Mouse (Mus musculus) layer of hippocampus, postnatal 14 days (tissue): ENCODE results near the gene Elovl2. TPM values are rescaled to one million over a fixed set of nuclear protein-coding genes. Genes with fewer than 3 reads are reported as not detected.
A peak's percentile ranks its signal among the peaks of the same experiment; 100 is the strongest.
"Not testable (repeated sequence)": the region's sequence is repeated elsewhere in the genome, so short reads cannot be mapped to it uniquely, and the experiment has no call there.

Experiments used
- DNase-seq, 2 experiments: peaks; one replicate each; pipeline ENCODE4 v3.0.0; 2021 to 2022; ENCODE audit warnings: low spot score in 2 of 2, mixed read lengths in 1 of 2
- total RNA-seq, 2 experiments: library from RNA; stranded (reverse); gene quantifications; 2 replicates each; pipeline ENCODE4 v1.2.3; 2021

The Elovl2 gene
- total RNA-seq, 2 experiments from 2014 or later = 34.6 to 38.0 TPM

DNA sequence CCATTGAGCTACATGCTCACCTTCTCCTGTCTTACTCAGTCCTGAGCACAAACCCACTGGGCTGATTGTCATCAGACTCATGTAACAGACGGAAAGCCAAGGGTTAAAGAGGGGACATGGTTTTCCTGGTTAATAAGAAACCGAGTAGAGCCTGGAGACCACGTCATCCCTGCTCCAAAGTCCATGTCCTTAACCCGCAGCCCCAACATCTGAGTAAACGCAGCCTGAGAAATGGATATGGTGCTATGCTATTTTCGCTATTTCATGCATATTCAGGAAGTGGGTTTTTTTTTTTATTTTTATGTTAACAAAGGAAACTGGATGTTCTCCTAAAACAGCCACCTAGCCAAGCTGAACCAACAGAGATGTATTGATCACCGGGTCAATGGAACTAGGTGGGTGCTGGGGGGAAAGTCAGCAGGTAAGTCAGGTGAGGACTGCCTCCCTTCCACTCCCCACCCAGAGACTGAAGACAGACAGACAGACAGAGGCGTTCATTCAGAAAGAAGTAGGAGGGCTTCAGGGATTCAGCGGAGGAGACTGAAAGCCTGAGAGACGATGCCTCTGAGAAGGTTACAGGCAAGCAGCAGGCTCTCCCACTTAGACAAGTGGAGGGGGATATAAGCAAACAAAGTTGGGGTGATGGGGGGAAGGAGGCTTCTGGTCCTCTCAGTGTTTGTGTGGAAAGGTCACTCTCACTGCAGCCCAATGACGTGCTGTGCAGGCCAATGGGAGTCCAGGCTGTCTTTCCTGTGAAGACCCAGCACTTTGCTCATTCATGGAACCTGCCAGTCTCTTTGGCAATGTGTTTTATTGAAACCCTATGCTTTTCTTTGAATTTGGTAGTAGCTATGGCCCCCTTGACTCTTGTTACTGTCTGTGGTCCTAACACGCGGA is 15.9 kb upstream of the Elovl2 start:
- DNase-seq = no peak

DNA sequence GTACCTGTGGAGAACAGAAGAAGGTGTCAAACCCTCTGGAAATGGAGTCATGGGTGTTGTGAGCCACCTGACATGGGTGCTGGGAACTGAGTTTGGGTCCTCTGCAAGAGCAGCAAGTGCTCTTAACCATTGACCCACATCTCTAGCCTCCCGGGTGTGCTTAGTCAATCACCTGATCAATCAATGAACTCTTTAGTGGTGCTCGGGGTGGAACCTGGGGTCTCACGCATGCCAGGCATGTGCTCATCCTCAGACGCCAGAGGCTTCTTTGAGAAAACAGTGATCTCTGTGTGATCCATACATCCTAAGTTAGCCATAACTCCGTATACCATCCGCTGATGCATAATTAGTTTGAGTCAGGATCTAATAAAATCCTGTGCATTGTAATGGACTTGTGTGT is 15.0 kb upstream of the Elovl2 start:
- DNase-seq = no peak

DNA sequence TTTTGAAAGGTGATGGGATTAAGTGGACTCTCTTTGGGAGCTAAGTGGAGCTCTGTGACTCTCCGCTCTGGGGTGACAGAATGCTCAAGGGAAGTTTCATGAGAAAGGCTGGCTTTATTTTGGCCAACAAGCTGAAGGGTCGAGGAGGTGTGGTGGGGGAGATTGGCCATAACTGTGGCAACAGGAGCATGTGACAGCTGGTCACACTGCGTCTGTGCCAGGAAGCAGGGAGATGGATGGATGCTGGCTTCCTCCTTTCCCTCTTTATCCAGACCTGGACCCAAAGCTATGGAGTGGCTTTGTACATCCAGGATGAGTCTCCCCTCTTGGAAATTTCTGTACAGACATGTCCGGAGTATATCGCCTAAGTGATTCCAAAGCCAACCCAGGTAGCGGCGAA is 13.0 kb upstream of the Elovl2 start:
- no peak for DNase-seq

DNA sequence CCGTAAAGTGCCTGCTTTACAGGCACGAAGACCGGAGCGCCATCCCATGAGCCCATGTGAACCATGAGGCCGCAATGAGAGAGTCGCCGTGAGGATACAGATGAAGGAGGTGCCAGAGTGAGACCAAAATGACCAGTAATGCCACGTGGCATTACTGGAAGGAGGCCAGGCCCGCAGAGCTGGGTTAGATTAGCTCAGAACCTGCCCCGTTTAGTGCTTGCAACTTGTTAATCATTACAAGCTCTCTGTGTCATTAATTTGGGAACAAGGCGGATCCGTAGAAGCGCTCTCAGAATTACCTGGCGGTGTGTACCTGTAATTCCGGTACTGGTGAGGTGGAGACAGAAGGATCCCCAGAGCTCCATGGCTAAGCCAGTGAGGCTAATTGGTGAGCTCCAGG is 12.0 kb upstream of the Elovl2 start:
- DNase-seq = no peak

DNA sequence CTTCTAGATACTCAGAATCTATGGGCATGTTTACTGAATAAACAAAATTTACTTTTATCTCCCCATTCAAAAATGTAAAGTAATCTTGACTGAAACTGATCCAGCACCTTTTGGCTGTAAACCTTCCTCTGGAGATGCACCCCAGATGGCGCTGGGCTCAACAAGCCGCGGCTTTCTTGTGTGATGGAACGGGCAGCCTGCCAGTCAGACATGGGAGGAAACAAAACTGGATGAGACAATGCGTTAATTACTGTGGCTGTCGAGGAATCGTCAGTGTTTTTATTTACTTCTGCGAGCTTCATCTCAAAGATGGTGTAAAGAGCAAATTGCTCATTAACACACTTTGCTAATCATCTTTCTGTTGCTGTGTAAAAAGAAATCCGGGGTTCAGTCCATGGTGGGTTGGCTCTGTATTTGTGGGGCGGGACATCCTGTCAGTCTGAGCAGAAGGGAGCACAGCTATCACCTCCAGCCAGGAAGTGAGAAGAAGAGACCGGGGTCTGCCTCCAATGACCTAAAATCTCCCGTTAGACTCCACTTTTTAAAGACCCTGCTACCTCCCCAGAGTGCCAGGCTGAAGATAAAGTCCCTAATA is 11.3 kb upstream of the Elovl2 start:
- DNase-seq = peak in 1 of 2 experiments; percentile 49

DNA sequence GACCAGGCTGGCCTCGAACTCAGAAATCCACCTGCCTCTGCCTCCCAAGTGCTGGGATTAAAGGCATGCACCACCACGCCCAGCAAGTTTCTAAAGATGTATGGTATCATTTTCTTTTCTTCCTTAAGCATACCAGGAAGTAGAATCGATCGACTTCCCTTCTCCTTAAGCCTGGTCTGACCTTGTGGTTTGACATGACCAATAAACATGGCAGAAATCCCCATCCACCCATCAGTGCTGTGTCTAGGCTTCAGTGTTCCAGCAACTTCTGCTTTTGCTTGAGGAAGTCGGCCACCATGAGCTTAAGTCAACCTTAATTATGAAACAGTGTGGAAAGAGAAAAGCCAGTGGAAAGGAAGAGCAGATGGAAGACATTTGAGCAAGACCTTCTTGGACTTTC is 10.1 kb upstream of the Elovl2 start:
- DNase-seq = no peak

DNA sequence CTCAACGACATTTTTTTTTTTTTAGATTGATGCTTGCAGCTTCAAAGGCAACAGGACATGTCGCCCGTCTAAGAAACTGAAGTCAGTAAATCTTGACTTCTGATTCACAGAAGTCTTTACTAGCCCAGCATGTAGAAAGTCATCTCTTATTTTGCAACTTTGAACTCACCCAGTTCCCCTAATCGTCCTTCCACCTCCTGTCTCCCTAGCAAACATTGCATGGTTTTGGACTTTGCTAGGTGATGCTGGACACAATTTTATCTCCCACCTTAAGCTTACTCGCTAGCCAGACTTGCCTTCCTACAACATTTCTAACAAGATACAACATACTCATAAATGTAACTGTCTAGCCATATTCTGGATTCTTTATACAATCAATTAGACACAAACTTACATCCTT is 7.9 kb upstream of the Elovl2 start:
- no peak for DNase-seq

DNA sequence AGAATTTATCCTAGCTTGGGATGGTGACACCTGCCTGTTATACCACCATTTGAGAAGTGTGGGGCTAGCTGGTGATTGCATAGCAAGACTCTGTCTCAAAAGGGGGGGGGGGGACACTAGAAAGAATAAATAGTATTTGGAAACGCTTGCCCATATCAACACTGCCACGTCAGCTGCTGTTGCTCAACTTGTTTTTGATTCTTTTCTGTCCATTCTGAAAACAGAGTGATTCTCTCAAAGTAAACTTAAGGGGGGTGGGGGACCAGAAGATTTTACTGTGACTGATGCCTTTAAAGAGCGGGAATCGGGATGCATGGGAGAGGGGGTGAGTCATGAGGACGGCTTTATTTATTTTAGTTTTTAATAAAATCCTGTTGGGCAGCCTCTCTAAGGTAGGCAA is 6.3 kb upstream of the Elovl2 start:
- no peak for DNase-seq

DNA sequence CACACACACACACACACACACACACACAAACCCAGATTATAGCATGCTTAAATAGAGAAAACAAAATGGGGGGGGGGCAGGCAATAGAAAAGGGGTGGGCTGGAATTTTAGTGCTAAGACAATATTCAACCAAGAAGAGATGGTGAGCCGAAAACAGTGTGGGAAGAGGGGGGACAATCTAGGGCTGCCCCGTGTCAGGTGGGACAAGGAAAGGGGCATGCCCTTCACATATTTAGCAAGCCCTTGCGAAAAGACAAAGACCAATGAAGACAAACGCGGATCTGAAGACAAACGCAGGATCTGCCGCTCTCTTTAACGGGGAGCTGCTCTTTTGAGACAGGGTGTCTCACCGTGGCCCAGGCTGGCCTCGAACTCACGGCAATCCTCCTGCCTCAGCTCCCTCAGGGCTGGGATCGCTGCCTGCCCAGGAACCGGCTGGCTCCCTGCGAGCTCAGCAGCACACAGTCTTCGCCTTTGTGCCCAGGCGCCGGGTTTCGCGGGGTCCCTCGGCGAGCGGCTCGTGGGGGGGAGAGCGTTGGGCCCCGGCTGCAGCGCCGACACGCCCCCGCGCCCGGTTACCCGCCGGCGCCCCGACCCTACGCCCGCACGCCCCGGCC is 410 bp downstream of the Elovl2 start:
- peak in 1 of 2 experiments; percentile 40 for DNase-seq

DNA sequence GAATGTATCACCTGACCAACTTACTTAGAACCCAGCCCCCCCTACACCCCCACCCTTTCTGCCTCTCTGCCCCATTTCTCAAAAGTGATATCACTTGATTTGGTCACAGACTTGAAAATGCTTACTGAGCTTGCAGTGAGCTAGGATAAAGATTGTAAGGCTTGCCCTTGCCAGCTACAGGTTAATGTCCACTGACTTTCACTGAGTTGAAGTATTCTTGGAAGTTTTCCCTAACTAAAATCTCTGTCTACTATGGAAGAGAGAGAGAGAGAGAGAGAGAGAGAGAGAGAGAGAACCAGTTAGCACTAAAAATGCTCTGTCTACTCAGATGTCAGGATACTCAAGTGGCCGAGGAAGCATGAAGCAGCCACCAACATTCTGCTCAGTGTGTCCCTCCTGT is 1.1 kb downstream of the Elovl2 start:
- no peak for DNase-seq

DNA sequence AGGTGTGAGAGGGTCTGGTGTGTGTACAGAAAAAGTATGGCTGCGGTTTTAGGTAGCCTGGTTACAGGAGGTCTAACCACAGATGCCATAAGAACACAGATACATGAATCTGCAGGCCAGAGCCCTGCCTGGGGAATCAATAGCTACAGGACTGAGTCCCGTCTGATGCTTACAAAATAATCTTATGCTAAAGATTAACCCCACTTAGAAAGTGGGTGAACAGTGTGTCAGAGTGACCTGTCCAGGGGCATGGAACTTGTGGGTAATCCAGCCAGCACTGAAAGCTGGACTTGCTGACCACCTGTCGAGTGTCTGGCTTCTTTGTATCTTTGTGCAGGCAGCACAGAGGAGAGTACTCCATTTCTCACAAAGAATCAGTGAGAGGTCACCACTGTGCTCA is 4.0 kb downstream of the Elovl2 start:
- DNase-seq = no peak

DNA sequence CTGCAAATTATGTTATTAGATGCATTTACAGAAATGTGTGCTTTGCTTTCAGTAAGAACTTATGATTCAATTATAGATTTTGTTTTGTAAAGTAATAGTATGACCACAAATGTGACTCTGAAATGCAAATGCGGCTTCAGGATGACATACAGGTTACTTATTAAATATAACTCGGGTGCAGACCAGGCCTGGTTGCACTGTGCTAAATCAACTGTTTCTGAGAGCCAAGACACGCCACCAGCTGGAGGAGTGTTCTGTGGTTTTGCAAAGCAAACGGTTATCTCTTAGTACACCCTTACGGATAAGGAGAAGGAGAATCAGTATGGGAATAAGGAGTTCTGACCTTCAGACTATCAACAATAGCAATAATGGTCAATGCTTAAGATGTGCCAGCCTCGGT is 4.5 kb downstream of the Elovl2 start:
- no peak for DNase-seq

DNA sequence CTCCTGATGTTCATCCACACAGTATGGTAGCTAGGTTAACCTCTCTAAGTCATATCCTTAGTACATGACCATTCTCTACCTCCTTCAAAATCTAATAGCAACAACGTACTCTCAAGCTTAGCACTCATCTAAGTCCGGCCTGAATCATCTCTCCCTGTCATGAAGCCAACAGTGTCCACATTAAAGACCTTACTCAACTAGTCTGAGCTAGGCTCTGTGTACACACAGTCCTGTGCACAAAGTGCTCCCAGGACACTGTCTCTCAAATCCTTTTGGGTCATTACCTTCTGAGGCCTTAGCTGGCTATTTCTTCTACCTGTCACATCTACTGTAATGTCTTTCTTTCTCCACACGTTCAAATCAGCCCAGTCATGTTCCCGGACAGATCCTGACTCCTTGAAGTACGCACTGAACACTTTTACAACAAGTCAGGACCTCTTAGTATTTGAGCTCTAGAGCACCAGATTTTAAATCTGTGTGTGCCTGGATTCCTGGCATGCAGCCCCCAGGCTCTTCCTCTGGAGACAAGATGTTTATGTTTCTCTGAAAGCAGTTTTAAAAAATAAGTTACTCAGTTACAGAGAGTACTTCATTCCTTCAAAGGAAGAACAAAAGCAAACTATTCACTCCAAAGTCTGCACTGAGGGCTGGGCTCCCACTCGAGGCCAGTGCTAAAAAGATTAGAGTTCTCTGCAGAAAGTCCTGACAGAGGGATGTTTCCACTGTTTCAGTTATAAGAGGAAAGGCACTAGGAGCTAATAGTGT is 7.5 kb downstream of the Elovl2 start:
- no peak for DNase-seq

DNA sequence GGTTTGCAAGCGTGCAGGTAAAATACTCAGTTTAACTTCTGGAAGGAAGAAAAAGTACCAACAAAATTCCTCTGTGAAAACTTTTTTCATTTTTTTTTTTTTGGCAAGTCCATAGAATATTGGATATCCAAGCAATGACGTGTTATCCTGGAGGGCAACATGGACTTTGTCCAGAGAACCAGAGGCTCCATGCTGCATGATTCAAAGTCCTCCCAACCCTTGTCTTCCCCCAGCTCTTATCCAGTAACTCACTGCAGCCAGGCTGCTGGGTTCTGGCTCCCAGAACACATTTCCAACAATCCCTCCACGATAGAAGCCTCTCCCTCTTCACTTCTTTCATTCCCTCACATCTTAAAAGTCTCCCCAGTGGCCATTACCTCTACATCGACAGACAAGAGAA is 8.9 kb downstream of the Elovl2 start:
- DNase-seq = no peak

DNA sequence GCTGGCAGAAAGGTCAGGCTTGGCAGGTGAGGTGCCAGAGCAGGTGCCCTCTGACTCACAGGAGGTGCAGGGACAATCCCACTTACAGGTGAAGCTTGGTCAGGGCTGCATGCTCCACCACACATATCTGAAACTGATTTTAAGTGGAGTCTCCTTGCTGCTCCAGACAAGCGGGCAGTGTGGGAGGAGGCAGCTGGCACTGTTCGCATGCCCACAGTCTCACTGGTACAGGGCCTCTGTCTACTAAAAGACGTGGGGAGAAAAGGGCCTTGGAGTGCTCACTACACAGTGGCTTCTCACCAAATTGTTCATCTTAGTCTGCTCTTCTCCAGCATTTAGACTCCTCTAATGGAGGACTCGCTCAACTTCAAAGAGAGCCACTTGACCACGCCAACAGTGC is 14.0 kb downstream of the Elovl2 start:
- DNase-seq = peak in 1 of 2 experiments; percentile 19

DNA sequence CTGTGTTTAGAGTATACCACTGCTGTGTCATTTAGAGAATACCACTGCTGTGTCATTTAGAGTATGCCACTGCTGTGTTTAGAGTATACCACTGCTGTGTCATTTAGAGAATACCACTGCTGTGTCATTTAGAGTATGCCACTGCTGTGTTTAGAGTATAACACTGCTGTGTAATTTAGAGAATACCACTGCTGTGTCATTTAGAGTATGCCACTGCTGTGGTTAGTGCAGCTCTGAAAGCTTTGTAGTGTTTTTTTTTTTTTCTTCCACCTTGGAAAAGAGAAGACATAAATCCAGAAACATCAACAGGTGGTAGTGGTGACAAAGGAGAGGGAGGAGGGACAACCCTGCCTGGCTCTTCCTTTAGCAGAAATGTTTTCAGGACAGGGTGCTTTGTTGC is 14.6 kb downstream of the Elovl2 start:
- DNase-seq = not testable (repeated sequence)

DNA sequence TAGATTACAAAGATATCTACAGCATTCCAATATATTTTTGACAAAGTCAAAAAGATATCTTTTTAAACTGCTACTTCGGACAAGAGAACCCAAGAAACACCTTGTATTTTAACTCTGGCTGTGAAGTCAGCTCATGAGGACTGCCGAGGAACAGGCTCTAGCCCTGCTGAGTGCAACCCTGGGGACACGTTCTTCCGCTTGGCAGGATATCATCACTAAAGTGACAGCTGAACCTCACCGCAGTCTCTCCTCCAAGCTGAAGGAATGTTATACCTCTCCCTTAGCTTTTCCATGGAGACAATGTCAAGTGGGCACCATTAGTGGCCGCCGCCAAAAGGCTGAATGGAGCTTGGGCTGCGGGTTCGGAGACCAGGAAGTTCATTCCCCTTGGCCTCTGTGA is 16.5 kb downstream of the Elovl2 start:
- DNase-seq = no peak

DNA sequence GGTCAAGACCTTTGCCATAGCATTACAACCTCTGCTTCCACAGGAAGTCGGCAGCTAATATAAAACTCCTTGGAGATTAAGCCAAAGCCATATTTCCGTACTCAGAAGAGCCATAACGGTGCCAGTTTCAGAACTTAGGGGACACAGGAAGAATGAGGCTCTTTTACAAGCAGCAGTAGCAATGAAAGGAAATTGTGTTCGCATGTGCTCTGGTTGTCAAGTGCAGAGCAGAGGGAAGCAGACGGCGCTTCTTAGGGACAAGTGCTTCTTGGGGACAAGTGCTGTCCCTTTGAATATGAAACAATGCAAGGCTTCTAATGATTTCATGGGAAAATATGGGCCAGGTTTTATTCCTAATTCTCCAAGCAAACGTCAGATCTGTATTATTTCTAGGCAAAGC is 16.9 kb downstream of the Elovl2 start:
- peak in 1 of 2 experiments; percentile 64 for DNase-seq

DNA sequence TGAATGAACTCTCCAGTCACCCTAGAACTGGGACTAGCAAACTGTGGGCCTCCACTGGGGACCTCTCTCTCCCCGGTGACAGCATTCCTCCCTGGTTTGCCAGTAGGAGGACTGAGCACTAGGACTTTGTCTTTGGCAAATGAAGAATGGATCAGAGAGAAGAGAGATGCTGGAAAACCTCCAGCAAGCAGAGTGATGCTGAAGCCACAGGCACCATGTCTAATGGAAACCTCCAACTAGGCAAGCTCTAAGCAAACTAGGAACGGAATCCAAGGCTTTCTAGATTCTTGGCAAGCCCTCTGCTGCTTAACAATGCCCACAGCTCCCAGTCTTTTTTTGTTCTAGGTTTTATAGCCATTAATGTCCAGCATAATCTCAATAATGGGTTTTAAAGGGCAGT is 19.3 kb downstream of the Elovl2 start:
- peak in 1 of 2 experiments; percentile 55 for DNase-seq

DNA sequence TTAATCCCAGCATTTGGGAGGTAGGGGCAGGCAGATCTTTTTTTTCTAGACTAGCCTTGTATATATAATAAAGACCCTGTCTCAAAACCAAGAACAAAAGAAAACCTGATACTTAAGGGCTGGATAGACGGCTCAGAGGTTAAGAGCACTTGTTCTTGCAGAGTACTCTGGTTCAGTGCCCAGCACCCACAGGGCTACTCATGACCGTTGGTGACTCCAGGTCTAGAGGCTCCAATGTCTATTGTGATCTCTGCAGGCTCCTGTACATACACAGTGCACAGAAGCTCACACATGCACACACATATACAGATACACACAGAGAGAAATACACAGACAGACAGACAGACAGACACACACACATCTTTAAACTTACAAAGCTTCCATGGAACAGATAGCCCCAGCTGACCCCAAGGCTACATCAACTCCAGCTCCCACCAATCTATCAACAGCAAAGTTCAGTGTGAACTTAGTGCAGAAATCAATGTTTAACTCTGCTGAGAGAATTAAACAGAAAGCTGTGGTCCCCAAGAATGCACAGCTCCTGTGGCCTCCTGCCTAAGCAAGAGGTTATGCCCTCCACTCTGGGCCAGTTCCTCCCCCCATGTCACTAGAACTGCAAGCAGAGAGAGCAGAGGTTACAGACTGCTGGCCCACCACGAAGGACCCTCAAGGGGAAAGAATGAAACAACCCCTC is 24.4 kb downstream of the Elovl2 start:
- DNase-seq = no peak

DNA sequence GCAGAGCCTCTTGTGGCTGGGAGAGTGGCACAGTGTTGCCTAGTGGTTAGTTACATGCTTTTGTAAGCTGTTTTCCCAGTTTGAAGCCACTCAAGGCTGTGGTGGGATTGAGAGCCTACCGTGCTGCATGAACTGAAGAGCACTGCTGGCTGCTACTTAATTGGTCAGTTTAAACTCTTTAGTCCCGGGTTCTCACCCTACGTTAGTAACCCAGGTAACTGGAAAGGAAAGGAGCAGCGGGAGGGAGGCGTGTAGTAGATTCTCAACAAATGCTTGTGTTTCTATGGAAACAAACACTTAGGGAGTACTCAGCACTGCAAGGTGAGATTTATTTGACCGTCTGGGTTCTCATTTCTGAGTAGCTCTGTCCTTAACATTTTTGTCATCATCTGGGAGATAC is 32.3 kb downstream of the Elovl2 start:
- DNase-seq = no peak
